Mouse (Mus musculus) heart, adult 2 months (tissue): ENCODE data around the gene Mettl2. TPM values are rescaled to one million over a fixed set of nuclear protein-coding genes. Genes with fewer than 3 reads are reported as not detected.
"Not testable (repeated sequence)": the region's sequence is repeated elsewhere in the genome, so short reads cannot be mapped to it uniquely, and the experiment has no call there.

Source experiments
- DNase-seq, 2 experiments: peaks; one replicate each; pipeline ENCODE4 v3.0.0; 2021
- H3K27ac ChIP-seq: fragments of 200-600 bp; 2 replicates; pipeline ENCODE4 v1.8.1; 2022
- H3K27me3 ChIP-seq: fragments of 200-500 bp; 2 replicates; pipeline ENCODE4 v1.6.1; 2012; ENCODE audit warnings: mild to moderate bottlenecking, low read length, inconsistent platforms, mixed read lengths; ENCODE audit not compliant: control insufficient read depth, insufficient read depth
- H3K36me3 ChIP-seq: fragments of 200-500 bp; 2 replicates; pipeline ENCODE4 v1.6.1; 2012; ENCODE audit warnings: low read length, inconsistent platforms; ENCODE audit not compliant: control insufficient read depth, insufficient read depth
- H3K4me1 ChIP-seq: fragments of 200-500 bp; 2 replicates; pipeline ENCODE4 v1.6.1; 2011; ENCODE audit warnings: low read length; ENCODE audit not compliant: control insufficient read depth, insufficient read depth
- H3K4me3 ChIP-seq: fragments of 200-600 bp; 2 replicates; pipeline ENCODE4 v1.8.1; 2022
- H3K79me2 ChIP-seq: fragments of 200-500 bp; replicated peaks from 2 replicates; pipeline ENCODE4 v1.6.1; 2012; ENCODE audit warnings: mild to moderate bottlenecking, inconsistent platforms, low read length, moderate library complexity, mixed read lengths; ENCODE audit not compliant: control insufficient read depth, insufficient read depth
- H3K9ac ChIP-seq: fragments of 200-500 bp; 2 replicates; pipeline ENCODE4 v1.6.1; 2012; ENCODE audit warnings: low read depth, mild to moderate bottlenecking, control low read depth, inconsistent platforms, low read length, mixed read lengths
- CTCF ChIP-seq: fragments of 200-600 bp; IDR thresholded peaks from 2 replicates; pipeline ENCODE4 v1.8.1; 2022; ENCODE audit warnings: antibody characterized with exemption, mild to moderate bottlenecking, moderate library complexity
- EP300 ChIP-seq: fragments of 200-500 bp; IDR thresholded peaks from 2 replicates; pipeline ENCODE4 v1.6.1; 2011; ENCODE audit warnings: low read depth, low read length, control low read depth; ENCODE audit not compliant: insufficient read depth
- POLR2A ChIP-seq: fragments of 200-500 bp; IDR thresholded peaks from 2 replicates; pipeline ENCODE4 v1.6.1; 2011; ENCODE audit warnings: mild to moderate bottlenecking, low read depth, low read length, control low read depth; ENCODE audit not compliant: insufficient read depth
- WGBS: fragments of 180-500 bp; shearing (Covaris S2); methylation state at CpG from one replicate; pipeline ENCODE4 v1.1.7; 2018; 5-methylcytosine and 5-hydroxymethylcytosine counted together
- intact Hi-C: fragments of 180-260 bp; cut with DNase I; formaldehyde crosslinking; loops from one replicate; pipeline ENCODE4 v1.15.1; 2025
- long read RNA-seq: library from polyadenylated mRNA; stranded (forward); transcript quantifications from one replicate; pipeline ENCODE4 v2.0.0, GENCODE M21; 2021
- polyA plus RNA-seq: library from polyadenylated mRNA; depleted of rRNA; stranded (reverse); fragments of >200 nt; gene quantifications from 2 replicates; pipeline ENCODE4 v1.2.3, GENCODE M21; 2012; rRNA removed
- total RNA-seq, 2 experiments: library from RNA; stranded (reverse); gene quantifications; 2 replicates each; pipeline ENCODE4 v1.2.3; 2021

The Mettl2 gene
- 10 to 100 TPM; 10.1 to 12.8 TPM for total RNA-seq
- polyA plus RNA-seq = 9.0 and 14.7 TPM in 2 replicates
- long read RNA-seq, transcript Mettl2-201 (9 exons, 1,867 nt) = major isoform, 12 of 15 reads
- long read RNA-seq, partial matches to known transcripts = 1 of 15 reads
- long read RNA-seq, other reads (novel, unspliced or antisense) = 2 of 15 reads

DNA sequence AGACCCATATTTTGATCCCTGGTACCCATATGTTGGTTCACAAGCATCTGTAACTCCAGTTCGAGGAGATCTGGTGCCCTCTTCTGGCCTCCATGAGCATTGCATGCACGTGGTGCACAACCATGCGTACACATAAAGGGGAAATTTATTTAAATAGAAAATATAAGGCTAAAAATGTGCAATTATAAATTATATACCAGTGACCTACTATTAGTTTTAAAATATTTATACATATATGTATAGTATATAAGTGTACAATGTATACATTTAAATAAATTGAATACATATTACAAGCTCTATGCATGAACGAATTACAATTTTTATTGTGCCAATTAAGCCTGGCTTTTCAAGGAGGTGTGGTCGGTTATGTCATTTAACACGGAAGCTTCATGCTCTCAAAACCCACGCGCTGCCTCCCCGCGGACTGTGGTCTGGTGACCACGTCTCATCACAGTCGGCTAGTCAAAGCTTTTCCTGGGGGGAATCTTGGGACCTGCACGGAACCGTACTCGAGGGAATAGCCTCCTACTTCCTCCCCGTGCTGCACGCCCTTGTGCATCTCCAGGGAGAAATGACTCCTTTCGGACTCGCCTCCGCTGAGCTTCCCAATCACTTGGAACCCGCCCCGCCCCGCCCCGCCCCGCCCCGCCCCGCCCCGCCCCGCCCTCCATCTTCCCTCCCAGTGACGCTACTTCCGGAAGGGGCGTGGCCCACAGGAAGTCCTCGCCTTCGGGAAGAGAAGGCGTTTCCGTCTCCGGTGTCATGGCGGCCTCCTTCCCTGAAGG, at the start of gene Mettl2:
TSS of gene Mettl2 (plus strand) at position 691 of the 785 bp plus-strand sequence.
- H3K4me1 ChIP-seq = peaks cover 3% of the 10 kb centered on the region; the same call in 1 of the 2 replicates
- no peaks in the 10 kb centered on the region for H3K27me3 ChIP-seq
- peak within 1 kb of the TSS; percentile 52 for H3K27ac ChIP-seq
- peak within 1 kb of the TSS; percentile 99 for H3K4me3 ChIP-seq
- H3K36me3 ChIP-seq = no peaks in the 10 kb centered on the region
- TF ChIP-seq POLR2A = peak; percentile 83
- peak; percentile 81 for TF ChIP-seq CTCF
- no peak for TF ChIP-seq EP300
- intact Hi-C loops = loop anchor here (5.0 kb wide), 2 partner anchors 56 to 529 kb away; no protein-coding TSS in a partner anchor
- WGBS = 2% methylated on average over 38 of the region's 38 CpGs
- no peaks in the 10 kb centered on the region; the same call in 1 of the 2 replicates for H3K79me2 ChIP-seq
- DNase-seq = peak; percentile 81 to 87
- H3K9ac ChIP-seq = peak within 1 kb of the TSS; percentile 20

DNA sequence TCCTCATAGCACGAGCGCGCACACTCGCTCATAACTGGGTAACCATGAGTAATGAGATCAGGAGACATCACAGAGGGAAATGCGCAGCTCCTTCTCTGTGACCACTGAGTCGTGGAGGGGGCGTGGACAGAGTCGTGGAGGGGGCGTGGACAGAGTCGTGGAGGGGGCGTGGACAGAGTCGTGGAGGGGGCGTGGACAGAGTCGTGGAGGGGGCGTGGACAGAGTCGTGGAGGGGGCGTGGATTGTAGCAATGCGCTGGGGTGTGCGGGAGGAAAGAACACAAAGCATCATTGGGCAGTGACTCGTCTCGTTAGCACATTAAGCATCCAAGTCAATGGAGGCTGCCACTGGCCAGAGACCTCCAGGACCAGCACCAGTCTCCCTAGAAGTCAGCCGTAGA, 13.8 kb upstream of the Mettl2 start:
- H3K4me1 ChIP-seq = not testable (repeated sequence)

DNA sequence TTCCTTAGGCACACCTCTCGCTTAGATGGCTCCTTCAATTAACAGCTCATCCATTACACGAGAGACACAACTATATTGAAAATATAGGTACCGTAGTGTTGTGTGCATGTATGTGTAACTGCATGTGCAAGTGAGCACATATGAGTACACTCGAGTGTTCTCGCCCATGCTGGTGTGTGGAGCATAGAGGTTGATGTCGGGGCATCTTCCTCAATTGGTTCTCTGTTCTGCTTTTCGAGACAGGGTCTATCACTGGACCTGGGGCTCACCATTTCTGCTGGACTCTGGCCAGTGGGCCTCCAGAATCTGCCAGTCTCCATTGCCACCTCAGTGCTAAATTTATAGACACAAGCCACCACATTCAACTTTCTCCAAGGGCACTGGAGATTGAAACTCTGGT, 8.4 kb upstream of the Mettl2 start:
- Histone ChIP-seq H3K4me3 (no peak overlapping the region), H3K4me1 (no peaks in the 10 kb centered on the region), H3K27me3 (no peaks in the 10 kb centered on the region), H3K9ac (no peak overlapping the region), H3K27ac (no peak overlapping the region), H3K36me3 (no peaks in the 10 kb centered on the region), H3K79me2 (no peaks in the 10 kb centered on the region)
- 82% methylated on average over 7 of the region's 7 CpGs for WGBS
- no peak for DNase-seq
- intact Hi-C loops = no loop called here
- no peak for TF ChIP-seq EP300
- no peak for TF ChIP-seq CTCF
- no peak for TF ChIP-seq POLR2A

More for the DNA sequence above, 13.8 kb upstream of the Mettl2 start:
- H3K79me2 ChIP-seq, H3K9ac ChIP-seq, H3K27me3 ChIP-seq, H3K27ac ChIP-seq, H3K4me3 ChIP-seq, H3K36me3 ChIP-seq, DNase-seq, intact Hi-C loops: not testable (repeated sequence)
- 73% methylated on average over 22 of the region's 22 CpGs for WGBS

DNA sequence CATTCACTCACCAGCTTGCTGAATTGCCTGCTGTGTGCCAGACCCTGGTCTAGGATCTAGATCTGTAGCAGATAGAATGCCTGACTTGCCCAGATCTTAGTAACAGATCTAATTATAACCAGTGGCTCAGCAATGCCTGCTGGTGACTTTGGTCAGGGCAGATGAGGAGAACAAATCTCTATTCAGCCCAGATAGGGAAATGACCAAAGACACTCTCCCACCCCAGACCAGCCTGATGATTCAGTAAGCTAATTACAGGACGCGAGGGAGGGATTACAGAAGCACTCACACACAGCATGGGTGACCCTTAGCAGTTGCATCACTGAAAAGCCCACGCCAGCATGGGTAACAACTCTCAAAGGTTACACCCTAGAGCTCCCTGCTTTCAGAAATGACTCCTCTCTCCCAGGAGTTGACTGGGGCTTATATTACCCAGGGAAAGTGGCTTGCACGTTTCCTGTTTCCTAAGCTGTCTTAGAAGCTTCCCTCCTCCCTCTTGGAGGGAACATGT, 5.6 kb upstream of the Mettl2 start:
- Histone ChIP-seq H3K36me3 (no peaks in the 10 kb centered on the region), H3K4me3 (no peak overlapping the region), H3K27ac (no peak overlapping the region), H3K27me3 (no peaks in the 10 kb centered on the region), H3K9ac (no peak overlapping the region), H3K79me2 (no peaks in the 10 kb centered on the region), H3K4me1 (no peaks in the 10 kb centered on the region)
- DNase-seq = no peak
- intact Hi-C loops = no loop called here
- TF ChIP-seq EP300 (no peak), CTCF (no peak), POLR2A (no peak)
- WGBS = 17% methylated on average over 4 of the region's 4 CpGs

DNA sequence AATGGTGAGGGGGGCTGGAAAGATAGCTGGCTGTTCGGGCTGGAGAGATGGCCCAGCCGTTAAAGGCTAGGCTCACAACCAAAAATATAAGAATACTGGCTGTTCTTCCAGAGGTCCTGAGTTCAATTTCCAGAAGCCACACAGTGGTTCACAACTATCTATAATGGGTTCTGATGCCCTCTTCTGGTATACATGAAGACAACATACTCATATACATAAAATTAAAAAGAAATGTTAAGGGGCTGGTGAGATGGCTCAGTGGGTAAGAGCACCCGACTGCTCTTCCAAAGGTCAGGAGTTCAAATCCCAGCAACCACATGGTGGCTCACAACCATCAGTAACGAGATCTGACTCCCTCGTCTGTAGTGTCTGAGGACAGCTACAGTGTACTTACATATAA, 4.4 kb upstream of the Mettl2 start:
- H3K27me3 ChIP-seq, intact Hi-C loops, H3K4me1 ChIP-seq, H3K36me3 ChIP-seq, H3K79me2 ChIP-seq, H3K4me3 ChIP-seq, H3K9ac ChIP-seq, H3K27ac ChIP-seq, DNase-seq: not testable (repeated sequence)
- WGBS = 71% methylated on average over 5 of the region's 5 CpGs

DNA sequence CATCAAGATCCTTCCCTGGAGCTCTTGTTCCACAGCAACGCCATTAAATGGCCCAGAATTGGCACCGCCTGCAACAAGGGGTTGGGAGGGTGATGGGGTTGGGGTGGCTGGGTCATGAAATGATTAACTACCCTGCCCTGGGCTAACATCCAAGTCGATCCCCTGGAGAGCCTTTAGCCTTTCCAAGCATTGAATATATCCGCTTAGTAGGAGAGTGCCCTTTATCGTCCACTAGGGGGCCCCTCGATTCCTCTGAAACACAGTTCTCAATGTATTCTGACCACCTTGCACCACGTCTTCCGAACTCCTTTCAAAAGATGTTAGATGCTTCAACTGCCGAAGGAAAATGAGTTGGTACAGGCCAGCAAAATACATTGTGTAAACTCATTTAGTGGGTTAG, 2.2 kb upstream of the Mettl2 start:
- Histone ChIP-seq H3K4me1 (peaks cover 3% of the 10 kb centered on the region; the same call in 1 of the 2 replicates), H3K9ac (no peak overlapping the region), H3K36me3 (no peaks in the 10 kb centered on the region), H3K27me3 (no peaks in the 10 kb centered on the region), H3K4me3 (no peak overlapping the region), H3K79me2 (no peaks in the 10 kb centered on the region; the same call in 1 of the 2 replicates), H3K27ac (no peak overlapping the region)
- 8% methylated on average over 9 of the region's 9 CpGs for WGBS
- intact Hi-C loops = no loop called here
- TF ChIP-seq POLR2A = no peak
- peak; percentile 80 for TF ChIP-seq CTCF
- no peak for TF ChIP-seq EP300
- DNase-seq = peak; percentile 13 to 22
